Mouse (Mus musculus): ENCODE data around the gene Tmem212. TPM values are rescaled to one million over a fixed set of nuclear protein-coding genes. Genes with fewer than 3 reads are reported as not detected.

The Tmem212 gene
- polyA plus RNA-seq, 1 experiment: 1.6 TPM

DNA sequence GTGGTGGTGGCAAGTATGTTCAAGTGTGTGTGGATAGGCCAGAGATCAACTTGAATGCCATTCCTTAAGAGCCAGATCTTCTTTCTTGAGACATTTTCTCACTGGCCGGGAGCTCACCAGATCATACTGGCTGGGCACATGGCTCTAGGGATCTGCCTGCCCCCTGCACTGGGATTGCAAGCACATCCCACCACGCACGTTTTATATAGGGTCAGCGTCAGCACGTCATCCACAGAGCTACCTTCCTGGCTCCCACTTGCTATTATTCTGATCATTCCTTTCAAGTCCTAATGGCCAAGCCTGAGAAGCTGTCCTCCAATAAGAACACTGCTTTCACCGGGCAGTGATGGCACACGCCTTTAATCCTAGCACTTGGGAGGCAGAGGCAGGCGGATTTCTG, 60.4 kb downstream of the Tmem212 start:
- no peaks in the 10 kb centered on the region for H3K27me3 ChIP-seq (ENCODE audit: control insufficient read depth, insufficient read depth, low read length)
- H3K4me1 ChIP-seq (ENCODE audit: control insufficient read depth, insufficient read depth, low read length): no peaks in the 10 kb centered on the region
- 92% methylated on average over 8 of the region's 8 CpGs for WGBS
- no peak overlapping the region for H3K4me3 ChIP-seq (replicated peaks; ENCODE audit: insufficient read depth, low read depth, low read length)
- DNase-seq: no peak
- H3K27ac ChIP-seq (ENCODE audit: insufficient read depth, low read length): no peak overlapping the region
- TF ChIP-seq POLR2A (IDR thresholded peaks at IDR 0.05; ENCODE audit: borderline replicate concordance, insufficient read depth, low read length) (no peak), CTCF (IDR thresholded peaks at IDR 0.05; ENCODE audit: borderline replicate concordance, insufficient read depth, low read depth, low read length) (no peak)

DNA sequence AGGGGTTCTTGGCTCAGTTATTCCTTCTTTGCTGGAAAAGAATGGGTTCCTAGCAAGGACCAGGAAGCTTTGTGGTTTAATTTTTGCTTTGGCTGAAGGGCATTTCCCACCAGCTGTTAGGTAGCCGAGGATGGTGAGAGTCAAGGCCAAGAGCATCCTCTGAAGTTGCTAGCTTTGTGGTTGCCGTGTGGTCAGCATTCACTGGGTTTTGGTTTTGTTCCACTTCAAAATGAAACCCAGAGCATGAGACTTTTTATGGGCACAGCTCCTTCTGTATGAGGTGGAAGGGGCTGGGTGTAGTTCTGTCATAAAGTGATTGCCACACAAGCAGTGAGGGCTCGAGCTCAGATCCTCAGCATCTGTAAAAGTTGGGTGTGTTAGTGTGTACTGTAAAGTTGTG, 67.4 kb downstream of the Tmem212 start:
- DNase-seq: no peak
- H3K27ac ChIP-seq (ENCODE audit: insufficient read depth, low read length): no peak overlapping the region
- no peaks in the 10 kb centered on the region for H3K27me3 ChIP-seq (ENCODE audit: control insufficient read depth, insufficient read depth, low read length)
- TF ChIP-seq CTCF (IDR thresholded peaks at IDR 0.05; ENCODE audit: borderline replicate concordance, insufficient read depth, low read depth, low read length) (no peak), POLR2A (IDR thresholded peaks at IDR 0.05; ENCODE audit: borderline replicate concordance, insufficient read depth, low read length) (no peak)
- 62% methylated on average over 3 of the region's 3 CpGs for WGBS
- no peak overlapping the region for H3K4me3 ChIP-seq (replicated peaks; ENCODE audit: insufficient read depth, low read depth, low read length)
- H3K4me1 ChIP-seq (ENCODE audit: control insufficient read depth, insufficient read depth, low read length): no peaks in the 10 kb centered on the region

DNA sequence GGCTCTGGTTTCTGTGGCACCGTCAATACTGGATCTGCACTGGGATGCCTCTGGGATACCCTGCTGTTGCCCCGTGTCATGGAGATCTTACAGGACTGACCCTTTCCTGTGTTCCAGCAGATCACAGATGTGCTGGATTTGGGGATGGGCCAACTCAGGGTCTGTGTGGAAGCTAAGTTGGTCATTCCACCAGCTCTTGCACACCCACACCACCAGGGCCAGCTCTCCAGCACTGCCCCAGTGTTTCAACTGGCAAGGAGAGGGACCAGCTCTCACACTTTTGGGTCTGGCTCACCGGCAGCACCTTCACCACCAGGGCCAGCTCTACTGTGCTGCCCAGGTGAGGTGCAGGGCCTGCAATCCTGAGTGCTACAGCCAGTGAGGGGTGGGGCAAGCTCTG, 68.9 kb downstream of the Tmem212 start:
- DNase-seq: no peak
- TF ChIP-seq CTCF (IDR thresholded peaks at IDR 0.05; ENCODE audit: borderline replicate concordance, insufficient read depth, low read depth, low read length): no peak
- TF ChIP-seq POLR2A (IDR thresholded peaks at IDR 0.05; ENCODE audit: borderline replicate concordance, insufficient read depth, low read length): no peak
- 89% methylated on average over 3 of the region's 3 CpGs for WGBS

DNA sequence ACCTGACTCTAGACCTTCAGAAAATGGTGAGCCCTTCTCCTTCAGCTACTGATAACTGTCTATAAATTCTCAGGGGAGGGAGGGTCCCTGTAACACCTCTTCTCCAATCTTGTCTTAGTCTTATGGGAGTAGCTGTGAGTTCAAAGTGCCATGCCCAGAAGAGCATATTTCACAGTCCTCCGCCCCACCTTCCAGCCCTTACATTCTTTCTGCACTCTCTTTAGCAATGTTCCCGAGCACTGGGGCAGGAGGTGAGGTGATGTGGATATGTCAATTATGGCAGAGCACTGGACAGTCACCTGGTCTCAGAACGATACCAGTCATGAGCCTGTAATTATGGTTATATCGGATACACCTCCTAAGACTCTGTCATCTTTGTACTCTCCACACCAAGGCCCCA, 70.2 kb downstream of the Tmem212 start:
- no peak for DNase-seq
- TF ChIP-seq CTCF (IDR thresholded peaks at IDR 0.05; ENCODE audit: borderline replicate concordance, insufficient read depth, low read depth, low read length) (no peak), POLR2A (IDR thresholded peaks at IDR 0.05; ENCODE audit: borderline replicate concordance, insufficient read depth, low read length) (no peak)
- 81% methylated on average over 4 of the region's 4 CpGs for WGBS

More for the DNA sequence above, 68.9 kb downstream of the Tmem212 start:
- Histone ChIP-seq H3K4me1 (ENCODE audit: control insufficient read depth, insufficient read depth, low read length) (no peaks in the 10 kb centered on the region), H3K4me3 (replicated peaks; ENCODE audit: insufficient read depth, low read depth, low read length) (no peak overlapping the region), H3K27ac (ENCODE audit: insufficient read depth, low read length) (no peak overlapping the region), H3K27me3 (ENCODE audit: control insufficient read depth, insufficient read depth, low read length) (no peaks in the 10 kb centered on the region)

More for the DNA sequence above, 70.2 kb downstream of the Tmem212 start:
- Histone ChIP-seq H3K4me3 (replicated peaks; ENCODE audit: insufficient read depth, low read depth, low read length) (no peak overlapping the region), H3K27me3 (ENCODE audit: control insufficient read depth, insufficient read depth, low read length) (no peaks in the 10 kb centered on the region), H3K27ac (ENCODE audit: insufficient read depth, low read length) (no peak overlapping the region), H3K4me1 (ENCODE audit: control insufficient read depth, insufficient read depth, low read length) (no peaks in the 10 kb centered on the region)

Other genes with a start within 250 kb of the Tmem212 start
- gene Fndc3b, start 185.1 kb downstream of the Tmem212 start, polyA plus RNA-seq (2012; rRNA removed): 4.1 and 5.3 TPM in 2 replicates
- gene Pld1, start 42.3 kb upstream of the Tmem212 start, polyA plus RNA-seq (2012; rRNA removed): 5.6 and 6.0 TPM in 2 replicates

Measured in cerebellum, adult 2 months (tissue).